Mouse (Mus musculus) midbrain, postnatal 0 days (tissue): Measurements from ENCODE around the gene Plk3. TPM values are rescaled to one million over a fixed set of nuclear protein-coding genes. Genes with fewer than 3 reads are reported as not detected.
A peak's percentile ranks its signal among the peaks of the same experiment; 100 is the strongest.

Source experiments
- ATAC-seq: fragments of 200-750 bp; cut with Nextera tagmentation; 2 replicates; pipeline ENCODE4 v1.8.0; 2017; ENCODE audit warnings: moderate number of reproducible peaks, mild to moderate bottlenecking, moderate TSS enrichment, moderate library complexity; ENCODE audit not compliant: low FRiP score
- DNase-seq: peaks from one replicate; pipeline ENCODE4 v3.0.0-alpha.2; 2015; ENCODE audit warnings: low spot score
- H3K27ac ChIP-seq: fragments of 300-500 bp; sonication (generic); 2 replicates; pipeline ENCODE4 v1.5.1; 2014; ENCODE audit warnings: low read depth, mild to moderate bottlenecking, low read length, mixed read lengths
- H3K27me3 ChIP-seq: fragments of 300-500 bp; sonication (generic); 2 replicates; pipeline ENCODE4 v1.6.1; 2014; ENCODE audit warnings: low read length, control low read depth, mixed read lengths; ENCODE audit not compliant: insufficient read depth
- H3K36me3 ChIP-seq: fragments of 300-500 bp; sonication (generic); 2 replicates; pipeline ENCODE4 v1.6.1; 2014; ENCODE audit warnings: low read length, control low read depth, mixed read lengths; ENCODE audit not compliant: insufficient read depth
- H3K4me1 ChIP-seq: fragments of 300-500 bp; sonication (generic); 2 replicates; pipeline ENCODE4 v1.6.1; 2014; ENCODE audit warnings: mild to moderate bottlenecking, control low read depth, antibody characterized with exemption, low read length, mixed read lengths; ENCODE audit not compliant: insufficient read depth
- H3K4me2 ChIP-seq: fragments of 300-500 bp; sonication (generic); 2 replicates; pipeline ENCODE4 v1.6.1; 2014; ENCODE audit warnings: low read depth, mild to moderate bottlenecking, low read length, mixed read lengths; ENCODE audit not compliant: poor library complexity, severe bottlenecking
- H3K4me3 ChIP-seq: fragments of 300-500 bp; sonication (generic); 2 replicates; pipeline ENCODE4 v1.5.1; 2014; ENCODE audit warnings: low read depth, mild to moderate bottlenecking, low read length, moderate library complexity
- H3K9ac ChIP-seq: fragments of 300-500 bp; sonication (generic); replicated peaks from 2 replicates; pipeline ENCODE4 v1.6.1; 2014; ENCODE audit warnings: mild to moderate bottlenecking, low read length, moderate library complexity, mixed read lengths; ENCODE audit not compliant: poor library complexity, severe bottlenecking
- H3K9me3 ChIP-seq: fragments of 300-500 bp; sonication (generic); 2 replicates; pipeline ENCODE4 v1.6.1; 2016; ENCODE audit warnings: low read length, control low read depth
- CTCF ChIP-seq: IDR thresholded peaks from 2 replicates; pipeline ENCODE4 v1.5.1; 2016; ENCODE audit warnings: antibody characterized with exemption, mild to moderate bottlenecking
- WGBS: fragments of 180-500 bp; shearing (Covaris S2); extraction: QIAGEN DNeasy Blood & Tissue Kit; methylation state at CpG from one replicate; pipeline ENCODE4 v1.1.7; 2014; 5-methylcytosine and 5-hydroxymethylcytosine counted together
- microRNA-seq: library from miRNA; unstranded; fragments of <30 nt; microRNA quantifications from one replicate; pipeline ENCODE4, GENCODE M21; 2016; ENCODE audit warnings: borderline number of aligned reads
- polyA plus RNA-seq: library from polyadenylated mRNA; unstranded; fragments of >200 nt; fragmentation: Nextera tagmentation; extraction: Ambion mirVana; gene quantifications from 2 replicates; pipeline ENCODE4 v1.2.1, GENCODE M21; 2015
- total RNA-seq: library from RNA; depleted of rRNA; stranded (reverse); fragments of >200 nt; gene quantifications from 2 replicates; pipeline ENCODE4 v1.2.3, GENCODE M21; 2014; rRNA removed

Gene Plk3
- total and polyA plus RNA-seq, 2 experiments from 2014 or later, result 26.6 to 28.2 TPM

DNA sequence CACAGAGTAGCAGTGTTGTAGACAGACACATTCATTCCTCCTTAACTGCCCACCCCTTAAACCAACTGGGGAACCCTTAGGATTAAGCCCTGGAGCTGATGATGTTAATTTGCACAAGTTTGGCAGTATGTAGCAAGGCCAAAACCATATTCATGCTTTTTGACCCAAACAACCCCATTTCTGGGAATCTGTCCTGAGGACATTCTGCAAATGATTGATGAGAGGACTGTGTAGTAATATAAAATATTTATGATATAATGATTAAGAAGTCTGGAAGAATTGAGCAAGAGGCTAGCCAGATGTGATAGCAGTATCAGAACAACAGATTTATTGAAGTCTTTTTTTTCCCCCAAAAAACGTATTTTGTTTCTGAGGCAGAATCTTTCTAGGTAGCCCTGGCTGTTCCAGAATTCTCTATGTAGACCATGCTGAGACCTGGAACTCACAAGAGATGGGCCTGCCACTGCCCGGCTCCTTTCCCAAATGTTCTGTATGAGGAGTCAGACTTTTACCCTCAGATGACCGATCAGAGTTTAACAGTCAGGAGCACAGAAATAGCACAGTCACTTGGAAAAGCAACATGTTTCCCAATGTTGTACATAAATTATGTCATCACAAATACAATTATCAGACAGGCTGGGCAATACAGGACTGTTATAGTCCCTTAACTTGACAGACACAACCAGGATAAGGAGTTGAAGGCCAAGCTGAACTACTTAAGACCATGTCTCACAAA is 39.0 kb downstream of the Plk3 start:
- H3K4me1 ChIP-seq, result peaks cover 3% of the 10 kb centered on the region; the same call in 1 of the 2 replicates
- H3K4me2 ChIP-seq, result no peak overlapping the region
- H3K9me3 ChIP-seq, result no peaks in the 10 kb centered on the region
- H3K4me3 ChIP-seq, result peak overlapping the region; percentile 63; the same call in 1 of the 2 replicates
- ATAC-seq (no peak), DNase-seq (no peak)
- H3K27ac ChIP-seq, result no peak overlapping the region
- H3K36me3 ChIP-seq, result peaks cover under 1% of the 10 kb centered on the region; the same call in 1 of the 2 replicates
- 84% methylated on average over 3 of the region's 3 CpGs for WGBS
- H3K27me3 ChIP-seq, result no peaks in the 10 kb centered on the region
- no peak overlapping the region for H3K9ac ChIP-seq
- TF ChIP-seq CTCF, result no peak

DNA sequence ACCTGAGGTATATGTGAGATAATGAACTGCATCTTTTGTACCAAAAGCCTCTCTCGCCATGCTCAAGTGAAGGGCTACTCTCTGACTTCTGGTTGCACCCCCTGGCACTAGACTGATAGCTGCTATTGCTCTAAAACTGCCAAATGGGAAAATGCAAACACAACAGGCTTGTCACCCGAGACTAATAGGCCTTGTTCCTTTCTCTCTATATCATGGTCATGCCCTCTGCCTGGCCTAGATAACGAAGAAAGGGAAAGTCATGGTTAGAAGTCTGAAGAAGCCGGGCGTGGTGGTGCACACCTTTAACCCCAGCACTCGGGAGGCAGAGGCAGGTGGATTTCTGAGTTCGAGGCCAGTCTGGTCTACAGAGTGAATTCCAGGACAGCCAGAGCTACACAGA is 43.2 kb downstream of the Plk3 start:
- Histone ChIP-seq H3K9me3 (no peaks in the 10 kb centered on the region), H3K4me3 (no peak overlapping the region), H3K27me3 (no peaks in the 10 kb centered on the region), H3K4me1 (no peaks in the 10 kb centered on the region), H3K4me2 (no peak overlapping the region), H3K36me3 (peaks cover 7% of the 10 kb centered on the region), H3K27ac (no peak overlapping the region), H3K9ac (no peak overlapping the region)
- ATAC-seq (no peak), DNase-seq (no peak)
- 90% methylated on average over 7 of the region's 7 CpGs for WGBS
- TF ChIP-seq CTCF, result no peak

DNA sequence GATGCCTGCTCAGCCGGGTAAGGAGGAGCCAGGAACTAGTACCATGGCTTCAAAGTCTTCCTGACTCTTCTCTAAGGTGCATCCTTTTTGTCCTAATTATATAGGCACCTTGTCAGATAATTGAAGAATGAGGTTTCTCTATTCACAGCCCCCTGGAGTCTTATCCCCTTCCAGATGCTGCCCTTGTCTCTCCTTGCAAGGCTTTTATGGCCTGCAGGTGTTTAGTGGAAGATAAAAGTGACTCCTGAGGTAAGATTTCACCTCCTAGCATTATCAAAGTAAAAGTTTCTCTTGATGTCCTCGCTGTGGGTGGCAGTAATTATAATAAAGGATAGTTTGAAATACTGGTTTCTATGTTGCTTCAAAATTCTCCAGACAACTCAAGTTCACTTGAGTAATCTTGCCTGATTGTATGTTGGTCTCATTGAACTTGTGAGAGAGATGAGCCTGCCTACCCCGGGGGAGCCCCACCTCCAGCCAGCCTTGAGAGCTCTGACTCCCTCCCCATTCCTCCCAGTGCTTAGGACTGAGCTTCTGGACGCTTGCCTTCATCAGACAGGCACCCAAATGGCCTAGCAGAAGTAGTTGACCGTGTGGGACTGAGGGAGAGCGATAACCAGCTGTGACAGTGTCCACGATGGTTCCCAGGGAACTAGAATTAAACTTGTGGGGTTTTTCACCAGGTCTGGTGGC is 45.7 kb downstream of the Plk3 start:
- Histone ChIP-seq H3K4me3 (no peak overlapping the region), H3K27me3 (no peaks in the 10 kb centered on the region), H3K27ac (no peak overlapping the region), H3K9ac (no peak overlapping the region), H3K4me1 (no peaks in the 10 kb centered on the region), H3K9me3 (no peaks in the 10 kb centered on the region), H3K36me3 (peaks cover 11% of the 10 kb centered on the region), H3K4me2 (no peak overlapping the region)
- no peak for TF ChIP-seq CTCF
- ATAC-seq (no peak), DNase-seq (no peak)
- WGBS, result 78% methylated on average over 7 of the region's 7 CpGs

Small RNA genes within 50 kb of the gene (microRNA-seq; reads per million reads assigned to microRNA genes)
- gene Gm22398, result not detected

Other genes starting within 250 kb of the Plk3 start
- 25.5 and 50.0 TPM in 2 replicates for gene Urod, start 139.6 kb downstream of the Plk3 start, total RNA-seq
- gene Urod, start 139.6 kb downstream of the Plk3 start, polyA plus RNA-seq, result 36.6 and 36.8 TPM in 2 replicates
- 45.5 and 46.5 TPM in 2 replicates for gene Hectd3, start 138.6 kb downstream of the Plk3 start, total RNA-seq
- gene Hectd3, start 138.6 kb downstream of the Plk3 start, polyA plus RNA-seq, result 20.2 and 22.6 TPM in 2 replicates
- 20.7 and 21.7 TPM in 2 replicates for gene Eif2b3, start 114.6 kb downstream of the Plk3 start, total RNA-seq
- 57.5 and 58.4 TPM in 2 replicates for gene Eif2b3, start 114.6 kb downstream of the Plk3 start, polyA plus RNA-seq
- 6.8 and 12.2 TPM in 2 replicates for gene Ptch2, start 37.9 kb downstream of the Plk3 start, total RNA-seq
- 3.5 and 3.7 TPM in 2 replicates for gene Ptch2, start 37.9 kb downstream of the Plk3 start, polyA plus RNA-seq
- 7.3 and 8.2 TPM in 2 replicates for gene Btbd19, start 8.2 kb downstream of the Plk3 start, total RNA-seq
- gene Btbd19, start 8.2 kb downstream of the Plk3 start, polyA plus RNA-seq, result 3.8 and 4.2 TPM in 2 replicates
- 1.3 and 5.8 TPM in 2 replicates for gene Tctex1d4, start 7.2 kb downstream of the Plk3 start, total RNA-seq
- gene Tctex1d4, start 7.2 kb downstream of the Plk3 start, polyA plus RNA-seq, result 1.2 TPM in 2 replicates
- gene Rps8, start 22.3 kb upstream of the Plk3 start, total RNA-seq, result 439 and 604 TPM in 2 replicates
- 475 and 493 TPM in 2 replicates for gene Rps8, start 22.3 kb upstream of the Plk3 start, polyA plus RNA-seq
- gene Kif2c, start 48.7 kb upstream of the Plk3 start, total RNA-seq, result 2.9 and 9.8 TPM in 2 replicates
- 2.3 and 3.3 TPM in 2 replicates for gene Kif2c, start 48.7 kb upstream of the Plk3 start, polyA plus RNA-seq
- 7.6 and 10.5 TPM in 2 replicates for gene Tmem53, start 118.0 kb upstream of the Plk3 start, total RNA-seq
- gene Tmem53, start 118.0 kb upstream of the Plk3 start, polyA plus RNA-seq, result 9.7 and 12.6 TPM in 2 replicates
- 1.8 and 3.1 TPM in 2 replicates for gene Armh1, start 118.2 kb upstream of the Plk3 start, total RNA-seq
- 2.5 and 2.6 TPM in 2 replicates for gene Armh1, start 118.2 kb upstream of the Plk3 start, polyA plus RNA-seq